Mouse (Mus musculus): Measurements from ENCODE around the gene Prkar2b. TPM values are rescaled to one million over a fixed set of nuclear protein-coding genes. Genes with fewer than 3 reads are reported as not detected.

Prkar2b gene
- polyA plus RNA-seq (2015; fragmentation: Nextera tagmentation; extraction: Ambion mirVana): 11.8 and 13.2 TPM in 2 replicates

DNA sequence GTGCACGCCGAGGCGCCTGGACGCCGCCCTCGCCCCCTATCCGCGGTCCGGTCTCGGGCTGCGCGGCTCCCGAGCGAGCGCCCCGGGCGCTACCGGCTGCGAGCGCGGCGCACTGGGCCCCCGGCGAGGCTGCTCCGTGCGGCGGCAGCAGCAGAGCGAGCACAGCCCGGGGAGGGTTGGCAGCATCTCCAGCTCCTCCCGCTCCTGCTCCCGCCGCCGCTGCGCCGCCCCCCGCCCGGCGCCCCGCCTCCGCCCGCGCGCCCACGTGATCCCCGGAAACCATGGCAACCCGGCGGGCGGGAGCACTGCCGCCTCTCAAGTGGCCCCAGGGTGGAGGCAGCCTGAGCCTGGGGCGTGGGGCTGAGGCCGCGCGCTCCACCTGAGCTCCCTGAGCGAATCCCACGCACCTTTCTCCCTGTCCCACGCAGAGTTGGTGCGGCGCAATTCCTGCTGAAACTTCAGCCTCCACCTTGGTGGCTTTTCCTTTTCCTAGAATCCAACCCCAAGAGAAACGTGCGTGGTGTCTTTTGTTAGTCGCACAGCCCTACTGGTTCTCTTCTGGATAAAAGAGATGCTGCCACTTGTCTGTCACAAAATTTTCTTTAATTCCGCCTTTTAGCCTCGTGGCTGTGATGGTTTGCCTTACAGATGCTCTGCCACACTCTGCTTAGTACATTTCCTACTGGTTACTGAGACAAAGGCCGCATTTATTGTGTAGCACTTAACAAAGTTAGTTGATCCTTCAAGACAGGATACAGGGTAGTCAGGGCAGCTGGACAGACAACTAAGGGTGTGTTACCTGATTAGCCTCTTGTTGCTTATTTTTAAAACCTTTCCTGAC, at the start of gene Prkar2b:
Gene Prkar2b, minus strand, starts transcription at position 207 of the 841 bp plus-strand sequence.
- DNase-seq (ENCODE audit: low spot score): peak; percentile 94

DNA sequence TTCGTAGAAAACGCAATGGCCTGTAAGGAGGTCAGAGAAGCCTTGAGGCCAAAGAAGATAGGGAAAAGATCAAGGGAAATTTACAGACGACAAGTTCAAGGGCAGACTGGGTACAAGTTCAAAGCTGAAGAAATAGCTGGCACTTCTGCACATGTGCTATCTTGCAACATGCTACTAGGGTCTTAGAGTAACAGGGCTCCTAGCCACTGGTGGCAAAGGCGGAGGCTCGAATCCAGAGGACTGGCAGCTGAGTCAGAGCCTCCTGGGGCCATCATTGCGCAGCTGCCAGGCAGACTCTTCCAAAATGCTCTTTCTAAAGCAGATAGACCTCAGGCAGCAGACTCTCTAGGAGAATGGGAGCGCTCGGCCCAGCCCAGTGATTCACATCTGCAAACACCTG, 48.1 kb upstream of the Prkar2b start:
- no peak for DNase-seq (ENCODE audit: low spot score)

DNA sequence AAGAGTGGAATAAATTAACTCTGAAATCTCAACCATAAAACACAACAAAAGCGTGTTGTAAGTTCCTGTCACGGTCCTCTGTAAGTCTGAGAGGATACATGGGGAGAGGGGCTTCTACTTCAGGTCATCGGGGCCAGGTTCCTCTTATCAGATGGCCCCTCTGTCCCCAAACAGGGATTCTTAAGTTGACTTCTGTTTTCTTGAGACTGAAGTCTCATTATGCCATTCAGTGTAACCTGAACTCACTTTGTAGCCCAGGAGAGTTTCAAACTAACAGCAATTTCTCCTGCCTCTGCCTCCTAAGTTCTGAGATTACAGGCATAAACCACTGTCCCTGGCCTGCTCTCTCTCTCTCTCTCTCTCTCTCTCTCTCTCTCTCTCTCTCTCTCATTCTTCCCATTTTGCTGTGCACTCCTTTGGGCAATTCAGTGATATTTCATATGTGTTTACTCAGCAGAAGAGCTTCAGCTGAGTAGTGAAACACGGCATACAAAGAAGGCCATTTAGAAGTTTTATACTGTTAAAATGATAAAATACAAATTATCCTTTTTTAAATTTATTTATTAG, 43.9 kb upstream of the Prkar2b start:
- DNase-seq (ENCODE audit: low spot score): no peak

DNA sequence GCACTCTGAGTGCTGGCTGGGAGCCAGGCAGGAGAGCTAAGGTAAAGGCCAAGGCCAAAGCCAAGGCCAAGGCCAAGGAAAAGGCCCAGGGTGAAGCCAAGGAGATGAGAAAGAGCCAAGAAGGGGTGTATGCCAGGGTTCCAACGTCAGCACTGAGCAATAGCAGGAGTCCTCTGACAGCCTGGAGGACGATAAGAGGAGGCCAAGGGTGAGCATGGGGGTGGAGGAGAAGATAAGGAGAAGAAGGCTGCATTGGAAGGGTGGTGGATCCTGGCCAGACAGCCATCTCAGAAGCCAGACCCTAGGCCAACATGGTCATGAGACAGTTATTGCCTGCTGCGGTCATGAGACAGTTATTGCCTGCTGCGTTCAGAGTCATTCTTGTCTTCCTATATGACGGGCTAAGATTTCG, 43.4 kb upstream of the Prkar2b start:
- DNase-seq (ENCODE audit: low spot score): no peak

DNA sequence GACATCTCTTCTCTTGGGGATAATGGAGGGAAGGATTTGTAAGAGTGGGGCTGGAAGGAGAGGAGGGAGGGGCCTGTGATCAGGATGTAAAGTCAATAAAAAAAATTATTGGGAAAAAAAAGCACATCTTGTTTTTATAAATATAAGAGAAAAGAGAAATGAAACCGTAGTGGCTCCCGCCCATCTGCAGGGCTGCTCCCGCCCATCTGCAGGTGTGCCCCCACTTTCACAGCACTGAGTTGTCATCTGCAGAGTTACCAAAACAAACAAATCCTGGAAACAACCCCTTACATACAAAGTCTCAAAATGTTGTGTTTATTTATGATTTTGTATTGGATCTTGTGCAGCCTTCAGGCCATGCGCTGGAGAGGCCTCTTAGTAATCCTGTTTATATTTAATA, 40.2 kb upstream of the Prkar2b start:
- DNase-seq (ENCODE audit: low spot score): no peak

DNA sequence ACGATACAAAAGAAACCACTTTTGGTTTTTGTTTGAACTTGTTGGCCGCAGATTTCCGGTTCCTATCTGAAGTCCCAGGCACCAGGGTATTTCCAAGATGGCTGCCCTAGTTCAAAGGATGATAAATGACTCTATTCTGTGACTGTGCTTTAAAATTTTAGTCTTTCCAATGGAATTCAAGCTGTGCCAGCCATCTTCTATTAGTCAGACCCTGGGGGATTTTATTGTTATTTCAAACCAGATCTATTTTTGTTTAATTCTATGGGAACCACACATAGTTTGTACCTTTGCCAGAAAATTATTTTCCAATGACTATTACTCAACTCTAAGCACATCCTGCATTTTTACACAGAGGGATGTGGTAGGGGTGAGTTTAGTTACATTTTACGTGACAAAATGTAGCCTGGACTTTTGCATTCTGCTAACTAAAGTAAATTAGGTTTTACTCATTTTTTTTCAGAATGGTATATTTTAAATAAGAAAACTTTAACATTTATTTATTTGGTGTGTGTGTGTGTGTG, 38.6 kb upstream of the Prkar2b start:
- no peak for DNase-seq (ENCODE audit: low spot score)

DNA sequence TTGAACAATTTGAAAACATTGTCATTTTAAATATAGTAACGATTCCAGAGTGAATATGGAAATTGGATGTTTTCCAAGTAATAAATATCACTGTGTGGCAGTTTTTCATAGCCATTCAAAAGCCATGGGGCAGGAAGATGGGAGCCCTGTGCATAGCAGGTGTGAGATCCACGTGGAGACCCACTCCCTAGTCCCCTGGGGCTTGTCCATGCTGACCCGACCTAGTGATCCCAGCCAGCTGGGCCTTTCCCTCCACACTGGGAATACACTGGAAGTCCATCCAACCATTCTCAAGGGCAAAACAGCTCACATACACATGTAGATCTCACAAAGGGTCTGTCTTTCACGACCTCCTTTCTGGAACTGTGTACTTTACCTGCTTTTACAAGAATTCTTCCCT, 37.5 kb upstream of the Prkar2b start:
- no peak for DNase-seq (ENCODE audit: low spot score)

DNA sequence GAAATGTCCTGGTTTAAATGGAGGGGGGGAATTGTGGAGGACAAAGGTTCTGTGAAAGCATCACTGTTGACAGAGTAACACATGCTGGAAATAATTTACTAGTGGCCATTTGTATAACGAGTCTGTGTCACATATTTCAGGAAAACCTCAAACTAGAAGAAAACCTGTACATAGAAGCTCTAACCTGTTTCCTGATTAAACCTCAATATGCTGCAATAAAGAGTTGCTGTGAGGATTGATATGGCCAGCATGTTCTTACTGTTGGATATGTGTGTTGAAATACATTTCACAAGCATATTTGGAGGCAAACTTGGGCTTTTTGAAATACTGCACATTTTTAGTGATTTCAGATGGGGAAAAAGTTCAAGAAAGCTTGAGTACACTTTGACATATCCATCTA, 36.0 kb upstream of the Prkar2b start:
- DNase-seq (ENCODE audit: low spot score): no peak

DNA sequence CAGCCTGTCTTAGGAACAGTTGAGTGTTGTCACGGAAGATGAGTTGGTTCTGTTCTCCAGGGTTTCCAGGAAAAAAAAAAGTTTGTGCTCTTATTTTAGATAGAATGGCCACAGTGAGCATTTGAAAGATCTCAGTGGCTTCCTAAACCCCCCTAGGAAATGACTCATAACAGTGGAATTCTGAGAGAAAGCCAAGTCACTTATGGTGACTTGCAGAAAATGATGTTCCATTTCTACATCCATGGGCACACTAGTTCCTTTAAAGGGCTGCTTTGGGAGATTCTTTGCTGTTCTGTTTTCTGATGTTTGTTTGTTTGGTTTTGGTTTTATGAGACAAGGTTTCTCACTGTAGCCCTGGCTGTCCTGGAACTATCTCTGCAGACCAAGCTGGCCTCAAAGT, 34.1 kb upstream of the Prkar2b start:
- no peak for DNase-seq (ENCODE audit: low spot score)

DNA sequence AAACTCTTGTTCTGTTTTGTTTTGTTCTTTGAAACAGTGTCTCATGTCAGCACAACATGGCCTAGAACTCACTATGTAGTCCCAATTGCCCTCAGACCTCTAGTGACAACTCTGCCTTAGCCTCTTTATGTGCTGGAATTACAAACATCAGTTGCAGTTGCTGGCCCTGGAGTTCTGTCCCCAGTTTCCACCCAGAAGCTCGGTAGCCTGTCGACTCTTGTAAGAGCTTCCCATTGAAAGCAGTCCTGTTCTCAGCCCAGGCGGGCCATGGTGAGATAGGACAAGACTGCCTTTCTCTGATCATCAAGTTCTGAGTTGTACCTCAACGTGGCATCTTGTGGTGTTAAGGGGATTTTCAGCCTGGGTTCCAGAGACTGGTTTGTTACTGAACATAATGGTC, 31.4 kb upstream of the Prkar2b start:
- DNase-seq (ENCODE audit: low spot score): no peak

DNA sequence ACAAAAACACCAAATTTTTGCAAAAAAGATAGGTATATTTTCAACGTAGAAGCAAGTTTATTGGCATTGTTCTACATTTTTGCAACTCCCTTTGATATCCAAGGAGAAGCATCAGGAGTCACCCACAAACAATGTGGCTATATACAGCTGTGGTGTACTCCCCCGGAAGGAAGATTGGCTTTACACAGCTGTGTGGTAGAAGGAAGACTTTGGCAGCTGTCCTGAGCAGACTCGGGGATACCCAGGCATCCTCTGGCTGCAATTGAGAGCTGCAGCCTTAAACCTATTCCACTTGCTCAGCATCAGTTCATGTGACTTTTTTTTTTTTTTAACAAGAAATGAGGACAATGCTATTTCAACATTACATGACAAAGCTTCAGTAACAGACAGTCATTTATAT, 27.5 kb upstream of the Prkar2b start:
- DNase-seq (ENCODE audit: low spot score): peak; percentile 62

DNA sequence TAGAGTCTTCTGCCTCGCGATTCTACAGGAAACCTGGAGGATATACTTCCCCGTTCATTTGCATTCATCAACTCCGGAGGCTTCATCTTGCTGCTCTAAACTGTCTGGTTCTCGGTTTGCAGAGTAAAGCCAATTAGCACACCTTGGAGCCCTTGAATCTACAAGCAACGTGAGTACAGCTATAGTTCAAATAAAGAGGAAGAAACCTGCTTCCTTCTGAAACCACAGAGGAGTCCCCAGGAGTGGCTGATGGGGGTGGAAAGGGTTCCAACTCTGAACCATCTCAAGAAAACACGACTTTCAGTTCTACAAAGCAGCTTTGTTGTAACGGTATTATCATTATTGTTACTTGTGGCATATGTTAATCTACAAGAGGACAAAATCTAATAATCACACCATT, 26.2 kb upstream of the Prkar2b start:
- peak; percentile 31 for DNase-seq (ENCODE audit: low spot score)

DNA sequence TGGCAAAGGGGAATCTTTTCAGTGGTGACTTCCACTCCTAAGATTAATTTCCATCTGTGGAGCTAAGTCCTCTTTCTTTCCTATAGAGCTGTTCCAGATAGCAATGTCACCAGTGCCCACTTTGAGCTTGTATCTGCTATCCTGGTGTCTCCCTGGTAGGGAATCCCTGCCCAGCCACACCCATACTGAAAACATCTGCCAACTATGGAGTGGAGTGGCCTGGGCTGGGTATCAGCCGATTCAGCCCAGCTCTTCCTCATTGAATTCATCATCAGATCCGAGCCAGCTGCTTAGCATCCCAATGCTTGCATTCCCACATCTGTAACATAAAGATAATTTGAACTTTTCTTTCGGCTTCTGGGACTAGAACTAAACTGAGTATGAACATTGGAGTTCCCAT, 25.8 kb upstream of the Prkar2b start:
- no peak for DNase-seq (ENCODE audit: low spot score)

DNA sequence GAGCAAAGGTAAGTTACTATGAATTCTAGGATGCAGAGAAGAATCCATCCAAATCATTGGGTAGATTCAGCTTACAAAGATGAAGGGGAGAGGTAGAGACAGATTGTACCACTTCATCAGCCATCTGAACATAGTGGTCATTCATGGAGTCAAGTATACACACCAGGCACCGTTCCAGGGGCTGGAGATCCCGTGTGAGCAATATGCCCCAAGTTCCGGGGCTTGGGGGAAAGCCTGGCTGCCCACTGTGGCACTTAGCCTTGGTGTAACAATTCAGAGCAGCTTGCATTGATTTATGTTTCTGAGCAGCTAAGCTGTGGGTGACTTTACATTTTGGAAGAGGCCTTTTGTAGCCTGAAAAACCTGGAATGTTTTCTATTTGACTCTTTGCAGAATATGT, 24.8 kb upstream of the Prkar2b start:
- DNase-seq (ENCODE audit: low spot score): no peak

DNA sequence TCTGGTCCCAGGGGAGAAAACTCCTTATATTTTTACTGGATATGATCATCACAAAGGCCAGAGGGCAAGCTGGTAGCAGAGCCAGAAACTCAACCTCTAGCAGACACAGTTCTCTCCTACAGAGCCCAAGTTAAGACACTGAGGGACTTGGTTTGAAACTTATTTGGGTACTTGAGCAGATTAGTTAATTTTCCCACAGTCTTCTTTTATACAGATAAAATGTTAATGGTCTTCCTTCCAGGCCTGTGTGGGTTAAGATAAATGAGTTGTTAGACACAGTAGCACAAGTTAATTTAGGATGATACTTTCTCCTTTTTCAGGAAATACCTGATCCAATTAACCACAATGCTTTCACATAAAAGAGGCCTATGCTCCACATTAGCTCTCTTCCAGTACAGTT, 24.1 kb upstream of the Prkar2b start:
- DNase-seq (ENCODE audit: low spot score): no peak

DNA sequence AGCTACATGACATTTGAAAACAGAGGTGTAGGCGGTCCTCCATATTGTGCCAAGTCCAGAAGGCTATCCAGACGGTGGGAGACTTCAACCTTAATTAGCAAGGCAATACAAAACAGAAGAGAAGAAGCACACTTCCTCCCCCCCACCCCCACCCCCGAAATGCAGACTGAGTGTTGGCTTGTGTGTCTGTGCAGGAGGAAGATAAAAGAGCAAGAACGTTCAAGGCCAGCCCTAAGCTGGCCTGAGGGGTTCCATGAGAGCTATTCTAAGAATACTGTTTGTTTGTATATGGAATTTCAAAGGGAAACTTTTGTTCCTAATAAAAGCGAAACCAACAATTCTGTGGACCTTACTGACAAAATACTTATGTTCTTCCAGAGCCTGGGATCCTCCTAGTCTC, 23.5 kb upstream of the Prkar2b start:
- no peak for DNase-seq (ENCODE audit: low spot score)

DNA sequence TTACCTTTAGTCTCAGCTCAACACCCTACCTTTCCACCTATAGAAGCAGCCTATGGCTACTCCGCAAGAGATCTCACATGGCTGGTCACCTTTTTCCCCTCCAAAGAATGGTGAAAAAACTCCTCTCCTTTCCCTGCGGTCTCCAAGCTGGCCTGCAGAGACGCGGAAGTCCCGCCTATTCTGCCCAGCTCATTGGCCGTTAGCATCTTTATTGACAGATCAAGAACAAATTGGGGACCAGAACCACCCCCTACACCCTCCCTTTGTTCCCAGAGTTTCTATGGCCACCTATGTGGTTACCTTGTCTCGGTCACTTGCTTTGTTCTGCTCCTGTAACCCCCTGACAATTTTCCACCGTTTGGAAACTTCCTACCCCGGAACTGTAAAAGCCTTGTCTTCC, 19.6 kb upstream of the Prkar2b start:
- no peak for DNase-seq (ENCODE audit: low spot score)

DNA sequence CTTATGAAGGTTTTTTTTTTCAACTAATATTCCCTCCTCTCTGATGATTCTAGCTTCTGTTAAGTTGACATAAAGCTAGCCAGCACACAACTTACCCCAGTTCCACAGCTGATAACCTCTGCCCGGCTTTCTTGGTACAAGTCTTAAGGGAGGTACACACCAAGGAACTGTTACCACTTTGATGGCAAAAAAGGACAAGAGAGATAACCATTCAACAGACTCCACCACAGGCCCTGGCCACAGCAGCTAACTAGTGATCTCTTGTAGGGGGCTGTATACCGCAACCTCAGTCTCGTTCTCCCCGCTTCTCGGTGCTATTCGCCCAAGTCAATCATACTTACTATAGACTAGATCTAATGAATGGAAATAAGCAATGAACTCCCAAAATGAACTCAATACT, 16.3 kb upstream of the Prkar2b start:
- no peak for DNase-seq (ENCODE audit: low spot score)

DNA sequence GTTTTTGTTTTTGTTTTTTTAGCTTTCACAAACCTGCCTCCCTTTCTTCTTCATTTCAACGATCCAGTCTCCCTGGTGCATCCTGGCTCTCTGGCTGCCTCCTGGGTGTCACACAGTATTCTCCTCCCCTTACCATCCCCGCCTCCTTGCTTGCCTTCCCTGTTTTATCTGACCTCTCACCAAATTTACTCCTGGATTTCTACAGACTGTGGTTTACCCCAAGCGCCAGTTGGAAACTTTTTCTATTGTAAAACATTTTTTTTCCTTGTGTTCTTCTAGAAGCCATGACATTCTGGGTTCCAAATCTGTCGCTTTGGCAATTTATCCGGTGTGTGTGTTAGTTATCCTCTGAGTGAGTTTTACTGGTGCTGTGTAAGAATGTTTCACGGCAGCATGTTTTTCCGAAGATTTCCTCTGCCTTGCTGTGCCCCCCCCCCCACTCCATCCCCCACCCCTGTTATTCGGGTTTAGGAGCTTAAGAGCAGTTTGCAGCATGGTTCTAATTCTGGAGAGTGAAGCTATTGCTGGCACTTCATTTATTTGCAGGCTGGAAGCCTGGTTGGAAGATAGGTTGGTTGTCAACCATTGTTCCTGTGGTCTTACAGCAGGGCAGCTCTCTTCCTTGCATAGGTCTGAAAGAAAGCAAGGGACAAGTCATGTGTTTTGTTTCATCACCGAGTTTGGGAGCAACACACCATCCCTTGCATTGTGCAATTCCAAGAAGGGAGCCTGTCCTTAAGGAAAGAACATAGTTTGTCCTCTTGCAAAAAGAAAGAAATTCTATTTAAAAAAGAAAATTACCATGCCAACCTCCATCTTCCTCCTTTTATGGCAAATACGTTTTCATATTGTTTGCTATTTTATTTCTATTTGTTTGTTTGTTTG, 15.0 kb upstream of the Prkar2b start:
- DNase-seq (ENCODE audit: low spot score): no peak

DNA sequence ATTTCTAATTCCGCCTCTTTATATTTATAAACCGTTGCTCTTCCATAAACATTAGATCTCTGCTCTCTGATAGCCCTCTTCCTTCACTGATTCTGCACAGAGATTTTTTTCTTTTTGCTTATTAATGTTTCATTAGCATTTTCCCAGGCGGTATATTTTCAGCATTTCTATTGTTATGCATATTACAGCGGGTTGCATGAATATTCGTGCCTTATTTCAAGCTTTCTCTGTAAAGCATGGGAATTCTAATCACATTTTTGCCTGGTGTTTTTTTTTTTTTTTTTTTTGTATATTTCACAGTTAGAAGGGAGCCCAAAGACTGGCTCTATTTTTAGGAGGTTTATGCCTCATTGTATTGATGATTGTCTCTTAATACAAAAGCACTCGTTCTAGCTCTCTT, 13.2 kb upstream of the Prkar2b start:
- no peak for DNase-seq (ENCODE audit: low spot score)

DNA sequence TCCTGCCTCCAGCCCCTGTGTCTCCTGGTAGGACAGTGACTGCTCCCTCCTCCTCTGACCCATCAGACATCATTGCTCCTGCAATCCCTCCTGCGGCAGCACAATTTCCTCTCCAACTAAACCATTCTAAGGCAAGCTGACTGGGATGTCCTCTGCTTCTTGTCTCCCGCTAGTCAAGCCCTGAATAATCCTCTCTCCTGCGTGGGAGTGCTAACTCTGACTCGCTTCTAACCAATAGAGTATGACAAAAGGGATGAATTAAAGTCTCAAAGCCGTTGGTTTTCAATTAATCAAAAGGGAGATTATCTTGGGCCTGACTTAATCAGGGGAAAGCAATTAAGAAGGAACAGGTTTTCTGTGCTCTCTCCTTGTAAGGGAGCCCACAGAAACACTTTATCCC, 4.9 kb upstream of the Prkar2b start:
- no peak for DNase-seq (ENCODE audit: low spot score)

Data from thymus, postnatal 0 days (tissue).